Mouse (Mus musculus): ENCODE measurements around the gene Tbc1d20. TPM values are rescaled to one million over a fixed set of nuclear protein-coding genes. Genes with fewer than 3 reads are reported as not detected.
A peak's percentile ranks its signal among the peaks of the same experiment; 100 is the strongest.

The Tbc1d20 gene
- total RNA-seq, 2 experiments from 2014 or later = 36.9 to 41.9 TPM

DNA sequence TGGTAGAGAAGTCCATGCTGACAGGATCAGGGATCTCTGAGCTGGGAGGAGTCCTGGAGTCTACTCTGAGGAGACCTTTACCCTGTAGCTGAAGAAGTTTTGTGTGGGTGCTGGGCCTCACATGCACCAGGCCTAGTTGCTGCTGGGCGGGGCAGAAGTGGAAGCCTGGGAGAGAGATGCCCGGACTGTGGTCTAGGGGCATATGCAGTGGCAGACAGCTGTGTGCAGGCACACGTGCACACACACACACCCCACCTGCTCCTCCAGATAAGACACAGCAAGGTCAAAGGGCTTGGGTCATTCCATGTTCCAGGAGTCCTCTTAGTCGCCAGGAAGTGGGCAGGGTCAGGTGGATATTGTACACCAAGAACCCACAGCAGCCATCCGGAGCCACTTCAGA, 66.0 kb downstream of the Tbc1d20 start:
- no peak for DNase-seq

DNA sequence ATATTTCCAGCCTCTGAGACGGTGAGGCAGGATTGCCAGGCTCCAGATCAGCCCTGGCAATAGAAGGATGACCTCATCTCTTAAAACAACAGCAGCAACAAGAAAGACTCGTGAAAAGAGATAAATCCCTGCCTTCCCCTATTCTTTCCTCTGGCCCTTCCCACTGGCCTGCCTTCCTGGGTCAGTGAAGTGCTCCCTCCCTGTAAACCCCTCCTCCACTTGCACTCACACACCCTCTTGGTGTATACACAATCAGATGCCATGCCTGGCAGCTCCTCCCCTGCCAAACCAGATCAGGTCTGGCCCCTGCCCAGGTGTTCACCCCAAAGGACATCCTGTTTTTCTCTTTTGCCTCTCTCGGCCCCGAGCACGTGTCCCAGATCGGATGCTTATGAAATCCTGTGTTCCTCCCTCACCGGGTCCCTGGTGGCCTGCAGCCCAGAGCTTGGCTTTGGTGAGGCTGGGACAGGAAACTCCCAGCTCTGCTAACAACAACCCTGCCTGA, 66.7 kb downstream of the Tbc1d20 start:
- DNase-seq = peak; percentile 41

DNA sequence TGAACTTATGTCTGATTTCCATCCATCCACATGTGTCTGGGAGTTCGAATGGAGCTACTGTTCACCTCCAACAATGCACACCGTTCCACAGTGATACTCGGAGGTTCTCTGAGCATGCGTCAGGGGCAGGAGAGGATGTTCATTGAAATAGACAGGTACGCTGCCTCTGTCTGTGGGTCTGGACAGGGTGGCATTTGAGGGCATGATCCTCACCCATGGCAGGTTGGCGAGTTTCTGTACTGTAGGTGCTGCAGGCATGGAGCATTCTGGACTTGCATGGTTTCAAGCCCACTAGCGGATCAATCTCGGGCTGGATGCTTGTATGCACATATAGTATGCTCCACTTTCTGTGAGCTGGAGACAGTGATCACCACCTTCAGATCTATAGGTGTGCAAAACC, 67.6 kb downstream of the Tbc1d20 start:
- DNase-seq = no peak

Other genes starting within 250 kb of the Tbc1d20 start
- gene Scrt2, start 212.3 kb upstream of the Tbc1d20 start, total RNA-seq (2021) = not detected
- gene Srxn1, start 188.3 kb upstream of the Tbc1d20 start, total RNA-seq (2021) = 10 to 100 TPM in 1 of 2 experiments, 1 to 10 TPM in 1; 8.7 to 14.7 TPM
- gene Tcf15, start 150.3 kb upstream of the Tbc1d20 start, total RNA-seq (2021) = 10 to 100 TPM; 17.4 to 22.4 TPM
- gene Csnk2a1, start 67.0 kb upstream of the Tbc1d20 start, total RNA-seq (2021) = 10 to 100 TPM; 77.9 to 80.9 TPM
- gene Rbck1, start 38.8 kb downstream of the Tbc1d20 start, total RNA-seq (2021) = 10 to 100 TPM; 40.7 to 48.6 TPM
- 1 to 10 TPM; 1.3 to 1.5 TPM for gene Trib3, start 50.2 kb downstream of the Tbc1d20 start, total RNA-seq (2021)
- gene Nrsn2, start 82.8 kb downstream of the Tbc1d20 start, total RNA-seq (2021) = under 1 TPM in 1 of 2 experiments, not detected in 1; 0.18 TPM
- 1 to 10 TPM; 6.7 to 9.4 TPM for gene Sox12, start 104.2 kb downstream of the Tbc1d20 start, total RNA-seq (2021)
- gene Zcchc3, start 121.2 kb downstream of the Tbc1d20 start, total RNA-seq (2021) = 1 to 10 TPM; 4.7 to 5.6 TPM
- gene 6820408C15Rik, start 121.8 kb downstream of the Tbc1d20 start, total RNA-seq (2021) = not detected
- not detected for gene Defb23, start 170.8 kb downstream of the Tbc1d20 start, total RNA-seq (2021)
- not detected for gene Defb20, start 183.2 kb downstream of the Tbc1d20 start, total RNA-seq (2021)
- not detected for gene Defb22, start 196.3 kb downstream of the Tbc1d20 start, total RNA-seq (2021)
- gene Defb26, start 217.9 kb downstream of the Tbc1d20 start, total RNA-seq (2021) = not detected
- not detected for gene Defb28, start 224.4 kb downstream of the Tbc1d20 start, total RNA-seq (2021)
- gene Defb29, start 246.3 kb downstream of the Tbc1d20 start, total RNA-seq (2021) = not detected

All from gastrocnemius, postnatal 10 days (tissue).